Mouse (Mus musculus) heart, embryonic 12.5 days (tissue): ENCODE results near the gene Ccdc142. TPM values are rescaled to one million over a fixed set of nuclear protein-coding genes. Genes with fewer than 3 reads are reported as not detected.

Experiments used
- ATAC-seq: fragments of 200-750 bp; cut with Nextera tagmentation; 2 replicates; pipeline ENCODE4 v1.8.0; 2017; ENCODE audit warnings: moderate TSS enrichment, moderate library complexity; ENCODE audit not compliant: insufficient number of reproducible peaks, low FRiP score
- H3K27ac ChIP-seq: fragments of 300-500 bp; sonication (generic); 2 replicates; pipeline ENCODE4 v1.5.1; 2016; ENCODE audit warnings: mild to moderate bottlenecking, moderate library complexity; ENCODE audit not compliant: poor library complexity, severe bottlenecking
- H3K27me3 ChIP-seq: fragments of 300-500 bp; sonication (generic); replicated peaks from 2 replicates; pipeline ENCODE4 v1.6.1; 2016; ENCODE audit warnings: mild to moderate bottlenecking, moderate library complexity
- H3K36me3 ChIP-seq: fragments of 300-500 bp; sonication (generic); 2 replicates; pipeline ENCODE4 v1.6.1; 2016; ENCODE audit warnings: mild to moderate bottlenecking, moderate library complexity
- H3K4me1 ChIP-seq: fragments of 300-500 bp; sonication (generic); replicated peaks from 2 replicates; pipeline ENCODE4 v1.6.1; 2016; ENCODE audit warnings: mild to moderate bottlenecking
- H3K4me2 ChIP-seq: fragments of 300-500 bp; sonication (generic); 2 replicates; pipeline ENCODE4 v1.6.1; 2016; ENCODE audit warnings: mild to moderate bottlenecking, moderate library complexity
- H3K4me3 ChIP-seq: fragments of 300-500 bp; sonication (generic); 2 replicates; pipeline ENCODE4 v1.5.1; 2016; ENCODE audit warnings: mild to moderate bottlenecking
- H3K9ac ChIP-seq: fragments of 300-500 bp; sonication (generic); 2 replicates; pipeline ENCODE4 v1.6.1; 2016; ENCODE audit warnings: mild to moderate bottlenecking, moderate library complexity
- H3K9me3 ChIP-seq: fragments of 300-500 bp; sonication (generic); replicated peaks from 2 replicates; pipeline ENCODE4 v1.6.1; 2016; ENCODE audit warnings: mild to moderate bottlenecking, moderate library complexity
- WGBS: fragments of 180-500 bp; shearing (Covaris S2); methylation state at CpG from one replicate; pipeline ENCODE4 v1.1.7; 2016; 5-methylcytosine and 5-hydroxymethylcytosine counted together
- polyA plus RNA-seq: library from polyadenylated mRNA; unstranded; fragments of >200 nt; fragmentation: Nextera tagmentation; extraction: Ambion mirVana; gene quantifications from 2 replicates; pipeline ENCODE4 v1.2.1, GENCODE M21; 2016

Gene Ccdc142
- 1.3 and 1.9 TPM in 2 replicates for polyA plus RNA-seq

DNA sequence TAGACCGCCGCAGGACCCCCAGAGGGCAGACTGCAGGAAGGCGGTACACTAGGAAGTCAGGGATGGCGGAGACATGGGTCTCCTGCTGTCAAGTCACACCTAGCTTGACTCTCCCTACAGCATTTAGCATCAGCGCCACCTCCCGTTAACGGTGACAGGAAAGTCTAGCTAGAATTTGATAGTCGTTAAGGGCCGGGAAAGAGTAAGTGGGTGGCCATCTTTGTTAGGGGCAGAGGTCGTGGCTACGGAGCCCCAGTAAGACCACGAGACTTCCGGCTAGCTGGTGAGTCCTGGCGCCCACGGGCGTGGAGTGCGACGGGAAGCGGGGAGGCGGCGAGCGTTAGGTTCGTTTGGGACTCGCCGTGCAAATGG, at the start of gene Ccdc142, which contains the start of gene Gm42688:
Gene Ccdc142, plus strand, starts transcription at position 286 of the 372 bp plus-strand sequence.
Gene Gm42688, plus strand, starts transcription at position 302 of the 372 bp plus-strand sequence.
- WGBS: under 1% methylated on average over 25 of the region's 25 CpGs
- H3K36me3 ChIP-seq: 0 out of 2 replicates have a peak, but pooled peaks cover 7% of the 10 kb centered on the region
- peak within 1 kb of the TSS; percentile 74 for H3K4me3 ChIP-seq
- no peaks in the 10 kb centered on the region; the same call in 1 of the 2 replicates for H3K9me3 ChIP-seq
- H3K27ac ChIP-seq: peak within 1 kb of the TSS; percentile 68
- H3K27me3 ChIP-seq: peaks cover 17% of the 10 kb centered on the region
- peak within 1 kb of the TSS; percentile 90 for H3K9ac ChIP-seq
- H3K4me1 ChIP-seq: peaks cover 15% of the 10 kb centered on the region
- peak within 1 kb of the TSS; percentile 100 for H3K4me2 ChIP-seq
- peak; percentile 86 for ATAC-seq

DNA sequence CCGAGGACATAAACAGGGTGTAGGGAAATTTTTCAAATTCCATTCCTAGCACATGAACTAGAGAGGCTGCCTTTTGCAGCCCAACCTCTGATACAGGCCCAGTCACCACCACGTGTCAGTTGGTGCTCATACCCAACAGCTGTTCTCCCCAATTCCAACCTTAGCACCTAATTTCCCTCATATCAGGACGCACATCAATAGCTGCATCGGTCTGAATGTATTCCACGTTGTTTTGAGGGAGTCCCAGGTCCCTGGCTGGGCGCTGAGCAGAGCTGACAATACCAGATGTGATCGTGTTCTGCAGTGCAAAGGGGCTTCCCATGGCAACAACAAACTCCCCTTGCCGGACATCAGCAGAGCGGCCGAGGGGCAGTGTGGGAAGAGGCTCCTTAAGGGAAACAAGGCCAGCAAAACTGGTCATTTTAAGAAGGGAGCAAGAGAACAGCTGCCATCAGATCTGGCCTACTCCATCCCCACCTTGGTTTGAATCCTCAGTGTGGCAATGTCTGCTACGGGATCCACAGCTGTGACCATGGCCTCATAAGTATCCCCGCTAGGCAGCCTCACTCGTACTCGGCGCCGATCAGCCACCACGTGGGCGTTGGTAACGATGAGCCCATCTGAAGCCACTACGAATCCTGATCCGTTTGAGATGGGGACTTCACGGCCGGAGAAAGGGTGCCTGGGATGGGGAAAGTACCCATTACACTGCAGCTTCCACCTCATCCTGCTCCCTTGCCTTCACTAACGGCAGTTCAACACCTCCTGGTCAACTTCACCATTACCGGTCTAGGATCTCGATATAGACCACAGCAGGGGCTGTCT, 48.1 kb upstream of the Ccdc142 start:
- H3K4me1 ChIP-seq: peaks cover 21% of the 10 kb centered on the region
- H3K36me3 ChIP-seq: peaks cover 37% of the 10 kb centered on the region
- peak overlapping the region; percentile 99 for H3K4me2 ChIP-seq
- H3K27ac ChIP-seq: peak overlapping the region; percentile 85
- WGBS: 1% methylated on average over 26 of the region's 26 CpGs
- H3K4me3 ChIP-seq: peak overlapping the region; percentile 84
- no peak for ATAC-seq
- no peaks in the 10 kb centered on the region for H3K9me3 ChIP-seq
- peak overlapping the region; percentile 93 for H3K9ac ChIP-seq
- peaks cover 20% of the 10 kb centered on the region for H3K27me3 ChIP-seq

GRCm38 (mm10) chr6:83054074-83054851, 47.1 kb upstream of the Ccdc142 start, which contains the start of gene Aup1:
TSS of gene Aup1 (plus strand) at chr6:83054521.
- ATAC-seq: peak; percentile 95
- H3K9me3 ChIP-seq: no peaks in the 10 kb centered on the region
- WGBS: under 1% methylated on average over 64 of the region's 64 CpGs

DNA sequence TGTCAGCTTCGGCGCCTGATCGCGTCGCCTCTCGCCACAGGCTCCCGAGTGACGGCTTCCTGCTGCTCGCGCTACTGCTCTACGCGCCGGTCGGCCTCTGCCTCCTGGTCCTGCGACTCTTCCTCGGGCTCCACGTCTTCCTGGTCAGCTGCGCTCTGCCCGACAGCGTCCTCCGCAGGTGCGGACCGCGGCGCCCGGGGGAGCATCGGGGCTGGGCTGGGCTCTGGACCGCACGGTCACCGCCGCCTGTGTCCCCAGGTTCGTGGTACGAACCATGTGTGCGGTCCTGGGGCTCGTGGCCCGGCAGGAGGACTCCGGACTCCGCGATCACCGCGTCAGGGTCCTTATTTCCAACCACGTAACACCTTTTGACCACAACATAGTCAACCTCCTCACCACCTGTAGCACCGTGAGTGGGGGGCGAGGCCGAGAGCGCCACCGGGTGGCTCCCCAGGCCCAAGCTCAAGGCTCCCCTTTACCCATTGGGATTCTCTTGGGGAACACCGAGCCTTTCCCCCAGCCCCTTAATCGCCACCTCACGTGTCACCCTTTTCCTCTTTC, 46.5 kb upstream of the Ccdc142 start, which contains the start of gene Htra2:
Gene Htra2, minus strand, starts transcription at position 403 of the 561 bp plus-strand sequence.
- H3K27ac ChIP-seq: peak within 1 kb of the TSS; percentile 85
- peak; percentile 37 for ATAC-seq
- peaks cover 4% of the 10 kb centered on the region for H3K27me3 ChIP-seq
- H3K9me3 ChIP-seq: no peaks in the 10 kb centered on the region
- WGBS: under 1% methylated on average over 49 of the region's 50 CpGs
- peak within 1 kb of the TSS; percentile 99 for H3K4me2 ChIP-seq
- peak within 1 kb of the TSS; percentile 93 for H3K9ac ChIP-seq
- peaks cover 33% of the 10 kb centered on the region for H3K36me3 ChIP-seq
- H3K4me1 ChIP-seq: peaks cover 21% of the 10 kb centered on the region
- H3K4me3 ChIP-seq: peak within 1 kb of the TSS; percentile 84

More at GRCm38 (mm10) chr6:83054074-83054851, 47.1 kb upstream of the Ccdc142 start, which contains the start of gene Aup1:
- H3K36me3 ChIP-seq: peaks cover 37% of the 10 kb centered on the region
- H3K27me3 ChIP-seq: peaks cover 11% of the 10 kb centered on the region
- peak within 1 kb of the TSS; percentile 85 for H3K27ac ChIP-seq
- H3K4me3 ChIP-seq: peak within 1 kb of the TSS; percentile 84
- peak within 1 kb of the TSS; percentile 93 for H3K9ac ChIP-seq
- H3K4me1 ChIP-seq: peaks cover 21% of the 10 kb centered on the region
- H3K4me2 ChIP-seq: peak within 1 kb of the TSS; percentile 99

GRCm38 (mm10) chr6:83057790-83058189, 43.6 kb upstream of the Ccdc142 start, which contains the start of gene Dqx1:
TSS of gene Dqx1 (plus strand) at chr6:83057844.
- Histone ChIP-seq H3K27ac (no peak within 1 kb of the TSS), H3K27me3 (peaks cover 27% of the 10 kb centered on the region), H3K36me3 (peaks cover 18% of the 10 kb centered on the region), H3K9me3 (no peaks in the 10 kb centered on the region), H3K4me1 (peaks cover 21% of the 10 kb centered on the region), H3K4me2 (no peak within 1 kb of the TSS), H3K4me3 (no peak within 1 kb of the TSS), H3K9ac (no peak within 1 kb of the TSS)
- no peak for ATAC-seq
- 62% methylated on average over 3 of the region's 3 CpGs for WGBS

DNA sequence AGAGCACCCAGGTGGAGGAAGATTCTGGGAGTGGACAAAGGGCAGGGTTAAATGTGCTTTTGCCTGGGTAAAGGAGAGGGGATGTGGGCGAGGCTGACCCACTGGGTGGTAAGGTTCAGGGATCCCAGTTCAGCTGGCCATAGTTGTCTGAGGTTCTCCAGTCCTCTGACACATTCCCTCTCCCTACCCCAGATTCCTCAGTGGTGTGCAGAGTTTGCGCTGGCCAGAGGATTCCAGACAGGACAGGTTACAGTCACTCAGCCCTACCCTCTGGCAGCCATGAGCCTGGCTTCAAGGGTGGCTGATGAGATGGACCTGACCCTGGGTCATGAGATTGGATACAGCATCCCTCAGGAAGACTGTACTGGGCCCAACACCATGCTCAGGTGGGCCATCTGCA, 42.7 kb upstream of the Ccdc142 start:
- Histone ChIP-seq H3K9me3 (no peaks in the 10 kb centered on the region), H3K9ac (no peak overlapping the region), H3K4me2 (no peak overlapping the region), H3K27me3 (peaks cover 37% of the 10 kb centered on the region), H3K4me1 (peaks cover 15% of the 10 kb centered on the region), H3K36me3 (peaks cover 18% of the 10 kb centered on the region), H3K4me3 (no peak overlapping the region), H3K27ac (no peak overlapping the region)
- 78% methylated on average over 2 of the region's 2 CpGs for whole genome bisulfite sequencing
- ATAC-seq: no peak

DNA sequence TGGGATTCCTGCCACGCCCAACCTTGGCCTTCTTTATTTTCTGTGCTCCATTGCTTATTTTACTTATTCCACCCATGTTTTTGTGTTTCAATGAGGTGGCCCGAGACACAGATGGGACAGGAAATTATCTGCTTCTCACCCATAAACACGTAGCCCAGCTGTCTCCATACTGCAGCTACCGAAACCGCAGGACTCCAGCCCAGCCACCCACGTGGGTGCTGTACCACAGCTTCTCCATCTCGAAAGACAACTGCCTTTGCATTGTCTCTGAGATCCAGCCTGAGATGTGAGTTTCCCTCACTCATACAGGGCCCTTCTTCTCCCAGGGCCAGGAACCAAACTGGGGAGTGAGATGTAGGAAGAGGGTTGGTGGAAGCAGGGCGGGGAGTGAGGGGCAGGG, 35.4 kb upstream of the Ccdc142 start:
- WGBS: 29% methylated on average over 8 of the region's 8 CpGs

DNA sequence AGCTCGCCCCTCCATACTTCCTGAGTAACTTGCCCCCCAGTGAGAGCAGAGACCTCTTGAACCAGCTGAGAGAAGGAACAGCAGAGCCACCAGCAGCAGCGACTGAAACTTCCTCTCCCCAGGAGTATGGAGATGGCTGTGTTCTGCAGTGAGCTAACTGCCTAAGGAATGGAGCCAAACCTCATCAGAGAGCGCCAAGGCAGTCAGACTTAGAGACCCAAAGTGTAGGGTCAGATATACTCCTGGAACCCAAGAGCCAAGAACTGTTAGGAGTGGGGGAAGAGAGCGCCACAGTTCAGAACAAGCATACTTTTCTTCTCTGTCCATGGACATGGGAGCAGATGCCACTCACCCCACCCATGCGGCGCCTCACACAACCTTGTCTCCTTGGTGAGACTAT, 35.0 kb upstream of the Ccdc142 start:
- H3K27ac ChIP-seq: no peak overlapping the region
- H3K4me2 ChIP-seq: no peak overlapping the region
- H3K36me3 ChIP-seq: no peaks in the 10 kb centered on the region
- H3K4me1 ChIP-seq: peaks cover 26% of the 10 kb centered on the region
- no peak overlapping the region for H3K4me3 ChIP-seq
- H3K9me3 ChIP-seq: no peaks in the 10 kb centered on the region
- WGBS: 30% methylated on average over 6 of the region's 6 CpGs
- ATAC-seq: no peak
- H3K9ac ChIP-seq: no peak overlapping the region
- H3K27me3 ChIP-seq: peaks cover 96% of the 10 kb centered on the region

More for the DNA sequence above, 35.4 kb upstream of the Ccdc142 start:
- Histone ChIP-seq H3K36me3 (no peaks in the 10 kb centered on the region), H3K4me1 (peaks cover 22% of the 10 kb centered on the region), H3K27ac (no peak overlapping the region), H3K9ac (no peak overlapping the region), H3K4me3 (no peak overlapping the region), H3K4me2 (no peak overlapping the region), H3K27me3 (peaks cover 96% of the 10 kb centered on the region), H3K9me3 (no peaks in the 10 kb centered on the region)
- ATAC-seq: no peak

- ATAC-seq: no peak
- WGBS: 5% methylated on average over 8 of the region's 8 CpGs
- H3K36me3 ChIP-seq: no peaks in the 10 kb centered on the region
- no peaks in the 10 kb centered on the region for H3K9me3 ChIP-seq
- H3K4me3 ChIP-seq: peak overlapping the region; percentile 37
- peak overlapping the region; percentile 62 for H3K4me2 ChIP-seq
- H3K4me1 ChIP-seq: peaks cover 27% of the 10 kb centered on the region
- no peak overlapping the region for H3K9ac ChIP-seq
- H3K27ac ChIP-seq: no peak overlapping the region
- H3K27me3 ChIP-seq: peaks cover 96% of the 10 kb centered on the region
Measured at GRCm38 (mm10) chr6:83068221-83068620, 33.2 kb upstream of the Ccdc142 start.

DNA sequence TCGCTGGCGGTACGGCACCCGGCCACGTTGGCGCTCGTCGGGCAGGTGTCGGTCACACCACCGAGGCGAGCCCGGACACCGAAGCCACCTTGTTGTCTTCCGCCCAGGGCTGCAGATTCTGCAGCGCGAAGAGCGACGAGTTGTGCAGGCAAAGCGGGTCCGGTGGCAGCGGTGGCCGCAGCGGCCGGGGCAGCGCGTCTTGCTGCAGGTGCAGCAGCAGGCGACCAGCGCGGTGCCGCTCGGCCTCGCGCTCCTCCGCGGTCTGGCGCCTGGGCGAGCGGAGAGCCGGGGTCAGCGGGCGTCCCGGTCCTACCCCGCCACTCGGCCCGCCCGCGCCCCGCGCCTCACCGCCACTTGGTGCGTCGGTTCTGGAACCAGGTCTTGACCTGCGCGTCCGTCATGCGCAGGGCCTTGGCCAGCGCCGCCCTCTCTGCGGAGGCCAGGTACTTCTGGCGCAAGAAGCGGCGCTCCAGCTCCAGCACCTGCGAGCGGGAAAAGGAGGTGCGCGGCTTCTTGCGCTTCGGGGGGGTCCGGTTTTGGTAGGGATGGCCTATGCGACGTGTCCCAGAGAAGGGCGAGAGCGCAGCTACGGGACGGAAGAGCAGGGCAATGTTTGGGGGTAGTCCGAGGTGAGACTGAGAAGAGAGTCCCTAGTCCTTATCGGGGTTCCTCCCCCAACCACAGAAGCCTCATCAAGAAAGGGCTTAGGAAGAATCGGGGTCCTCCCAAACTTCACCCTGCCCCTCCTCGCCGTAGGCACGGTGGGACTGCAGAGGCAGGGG, 32.5 kb upstream of the Ccdc142 start:
- no peaks in the 10 kb centered on the region for H3K9me3 ChIP-seq
- 0 out of 2 replicates have a peak overlapping the region, but pooled peaks have one; percentile 21 for H3K9ac ChIP-seq
- no peaks in the 10 kb centered on the region for H3K36me3 ChIP-seq
- no peak overlapping the region for H3K27ac ChIP-seq
- ATAC-seq: no peak
- WGBS: under 1% methylated on average over 81 of the region's 81 CpGs
- peaks cover 96% of the 10 kb centered on the region for H3K27me3 ChIP-seq
- H3K4me2 ChIP-seq: peak overlapping the region; percentile 62
- H3K4me1 ChIP-seq: peaks cover 27% of the 10 kb centered on the region
- H3K4me3 ChIP-seq: peak overlapping the region; percentile 37
